Mouse (Mus musculus): ENCODE measurements around the gene Birc2.

- TF ChIP-seq CTCF (IDR thresholded peaks at IDR 0.05; ENCODE audit: borderline replicate concordance, control insufficient read depth, extremely low read depth, insufficient read depth, low read length, poor library complexity) (no peak), POLR2A (IDR thresholded peaks at IDR 0.05; ENCODE audit: control insufficient read depth, extremely low read depth, insufficient read depth, low read length, poor library complexity) (no peak)
These were observed 59.9 kb downstream of the Birc2 start for GRCm38 (mm10) chr9:7776940-7777339.
